Mouse (Mus musculus): ENCODE results near the gene Ntsr1.

The Ntsr1 gene

GRCm38 (mm10) chr2:180508455-180509115, 8.8 kb downstream of the Ntsr1 start:
- no peak for DNase-seq

GRCm38 (mm10) chr2:180510867-180511266, 11.1 kb downstream of the Ntsr1 start:
- no peak for DNase-seq

GRCm38 (mm10) chr2:180511875-180512661, 12.3 kb downstream of the Ntsr1 start:
- DNase-seq = no peak

- DNase-seq = no peak
These were observed 13.2 kb downstream of the Ntsr1 start for GRCm38 (mm10) chr2:180513019-180513418.

GRCm38 (mm10) chr2:180513835-180514234, 14.1 kb downstream of the Ntsr1 start:
- DNase-seq = no peak

GRCm38 (mm10) chr2:180521437-180522221, 21.9 kb downstream of the Ntsr1 start:
- DNase-seq = no peak

GRCm38 (mm10) chr2:180522825-180523224, 23.0 kb downstream of the Ntsr1 start:
- DNase-seq = no peak

GRCm38 (mm10) chr2:180527447-180527846, 27.7 kb downstream of the Ntsr1 start:
- DNase-seq = no peak

GRCm38 (mm10) chr2:180527883-180528282, 28.1 kb downstream of the Ntsr1 start:
- no peak for DNase-seq

- no peak for DNase-seq
These were observed 30.4 kb downstream of the Ntsr1 start for GRCm38 (mm10) chr2:180530130-180530529.

GRCm38 (mm10) chr2:180530584-180530983, 30.8 kb downstream of the Ntsr1 start:
- no peak for DNase-seq

GRCm38 (mm10) chr2:180531671-180532385, 32.1 kb downstream of the Ntsr1 start:
- DNase-seq = no peak

- DNase-seq = no peak
These were observed 32.7 kb downstream of the Ntsr1 start for GRCm38 (mm10) chr2:180532386-180532995.

GRCm38 (mm10) chr2:180533237-180533636, 33.5 kb downstream of the Ntsr1 start:
- DNase-seq = no peak

- DNase-seq = no peak
These were observed 43.9 kb downstream of the Ntsr1 start for GRCm38 (mm10) chr2:180543675-180544074.

GRCm38 (mm10) chr2:180545046-180545445, 45.3 kb downstream of the Ntsr1 start:
- no peak for DNase-seq

GRCm38 (mm10) chr2:180547384-180548106, 47.8 kb downstream of the Ntsr1 start:
- DNase-seq = no peak

- no peak for DNase-seq
These were observed 52.6 kb downstream of the Ntsr1 start for GRCm38 (mm10) chr2:180552340-180552739.

- no peak for DNase-seq
These were observed 55.4 kb downstream of the Ntsr1 start for GRCm38 (mm10) chr2:180555219-180555618.

GRCm38 (mm10) chr2:180556470-180556869, 56.7 kb downstream of the Ntsr1 start:
- DNase-seq = no peak

GRCm38 (mm10) chr2:180560245-180560644, 60.5 kb downstream of the Ntsr1 start:
- no peak for DNase-seq

GRCm38 (mm10) chr2:180562146-180562545, 62.4 kb downstream of the Ntsr1 start:
- DNase-seq = no peak

Data from thymus, adult 18-20 months (tissue).